ENCODE assay signal across 8 mouse cellular contexts in the genomic region with DNA sequence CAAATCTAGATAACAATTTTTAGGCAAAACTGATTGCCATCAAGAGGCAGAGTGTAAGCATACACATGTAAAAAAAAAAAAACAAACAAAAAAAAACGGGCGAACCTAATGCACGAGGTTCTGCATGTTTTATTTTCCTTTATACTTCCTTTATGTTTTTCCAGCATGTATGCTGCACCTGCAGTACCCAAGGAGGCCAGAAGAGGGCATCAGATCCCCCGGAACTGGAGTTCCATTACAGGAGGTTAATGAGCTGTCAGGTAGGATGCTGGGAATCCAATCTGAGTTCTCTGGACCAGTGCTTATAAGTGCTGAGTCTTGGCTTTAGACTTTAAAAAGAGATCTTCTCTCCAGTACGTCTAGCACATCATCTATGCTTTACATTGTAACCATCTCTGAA.
DNase-seq lines count a peak whose midpoint lies in the region; ATAC-seq and TF ChIP-seq lines count a peak whose summit lies in the region.

No protein-coding gene starts in this region.

- no peaks in the 10 kb centered on the region for H3K4me1 ChIP-seq in kidney, postnatal 0 days (replicated peaks; ENCODE audit: insufficient read depth, low read length)

- no peak overlapping the region for H3K4me3 ChIP-seq in layer of hippocampus, adult 2 months
- H3K4me3 ChIP-seq in kidney, postnatal 0 days (replicated peaks; ENCODE audit: low read depth, low read length) = no peak overlapping the region

- no peaks in the 10 kb centered on the region for H3K36me3 ChIP-seq in kidney, postnatal 0 days (ENCODE audit: insufficient read depth, low read length)

- no peak overlapping the region for H3K4me2 ChIP-seq in kidney, postnatal 0 days (ENCODE audit: low read length)

- DNase-seq in cerebellum, adult 11 months = peak; percentile 1
- no peak for DNase-seq in cerebellum, adult 9-11 months
- DNase-seq in layer of hippocampus, adult 2 months (ENCODE audit: low spot score in 2 of 2) = peak in 1 of 2 experiments; percentile 25
- no peak for DNase-seq in layer of hippocampus, adult 9-10 months (ENCODE audit: low spot score)
- peak; percentile 27 to 47 for DNase-seq in adrenal gland, adult 18-20 months (ENCODE audit: low spot score in 2 of 2)
- DNase-seq in kidney, postnatal 0 days (ENCODE audit: low spot score) = no peak
- DNase-seq in urinary bladder, postnatal 36 days (ENCODE audit: low spot score in 2 of 2) = peak; percentile 2 to 3
- DNase-seq in ovary, adult 18-20 months (ENCODE audit: low spot score) = no peak

- 62% methylated on average over 5 of the region's 5 CpGs for WGBS in kidney, postnatal 0 days

- ATAC-seq in kidney, postnatal 0 days (replicated peaks; ENCODE audit: low FRiP score, low read depth) = no peak

- H3K9ac ChIP-seq in kidney, postnatal 0 days (ENCODE audit: low read depth, low read length) = no peak overlapping the region

- no peak overlapping the region for H3K27ac ChIP-seq in layer of hippocampus, adult 2 months
- H3K27ac ChIP-seq in kidney, postnatal 0 days = no peak overlapping the region

- no peaks in the 10 kb centered on the region for H3K9me3 ChIP-seq in kidney, postnatal 0 days (replicated peaks; ENCODE audit: low read length)

- no peaks in the 10 kb centered on the region for H3K27me3 ChIP-seq in kidney, postnatal 0 days (ENCODE audit: insufficient read depth, low read length)

- TF ChIP-seq CTCF in layer of hippocampus, adult 2 months (conservative IDR thresholded peaks at IDR 0.05) = peak; percentile 77
- TF ChIP-seq CTCF in kidney, postnatal 0 days (IDR thresholded peaks at IDR 0.05; ENCODE audit: low read depth) = peak; percentile 72

Comparison
In these comparisons a context has a peak if more than half of its experiments do, and no peak if none do; other contexts are left out.
1. DNase-seq: peak in cerebellum, adult 11 months (single experiment), adrenal gland, adult 18-20 months (2 of 2) and urinary bladder, postnatal 36 days (2 of 2); none in cerebellum, adult 9-11 months (single experiment), layer of hippocampus, adult 9-10 months (single experiment), kidney, postnatal 0 days (single experiment) and ovary, adult 18-20 months (single experiment).